Mouse (Mus musculus) NIH3T3 (cell line): ENCODE data around the gene Dnajb7.
"Not testable (repeated sequence)": the region's sequence is repeated elsewhere in the genome, so short reads cannot be mapped to it uniquely, and the experiment has no call there.

Experiments
- DNase-seq: peaks from one replicate; pipeline ENCODE4 v3.0.0-alpha.2; 2012; ENCODE audit warnings: low read depth

The Dnajb7 gene

DNA sequence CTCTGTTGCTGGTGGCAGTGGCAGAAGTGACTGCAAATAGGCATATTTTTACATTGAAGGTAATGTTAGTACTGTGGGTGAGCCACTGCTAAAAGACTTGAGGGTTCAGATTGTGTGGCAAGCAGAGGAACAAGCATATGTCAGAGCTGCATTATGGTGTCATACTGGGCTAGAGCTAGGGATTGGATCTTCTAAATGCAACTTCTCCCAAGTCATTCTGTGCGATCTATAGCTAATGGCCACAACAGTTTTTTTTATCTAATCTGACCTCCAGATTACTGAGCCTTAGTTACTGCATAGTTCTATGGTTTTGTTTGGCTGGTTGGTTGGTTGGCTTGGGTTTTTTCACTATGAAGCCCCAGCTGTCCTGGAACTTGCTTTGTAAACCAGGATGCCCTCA is at the start of gene Dnajb7:
Dnajb7 (minus strand) TSS at position 101 of the 400 bp plus-strand sequence.
- no peak for DNase-seq

- peak; percentile 92 for DNase-seq
Observed at GRCm38 (mm10) chr15:81448463-81448862, 40.4 kb upstream of the Dnajb7 start.

GRCm38 (mm10) chr15:81439236-81439635 is 31.1 kb upstream of the Dnajb7 start:
- DNase-seq: no peak

DNA sequence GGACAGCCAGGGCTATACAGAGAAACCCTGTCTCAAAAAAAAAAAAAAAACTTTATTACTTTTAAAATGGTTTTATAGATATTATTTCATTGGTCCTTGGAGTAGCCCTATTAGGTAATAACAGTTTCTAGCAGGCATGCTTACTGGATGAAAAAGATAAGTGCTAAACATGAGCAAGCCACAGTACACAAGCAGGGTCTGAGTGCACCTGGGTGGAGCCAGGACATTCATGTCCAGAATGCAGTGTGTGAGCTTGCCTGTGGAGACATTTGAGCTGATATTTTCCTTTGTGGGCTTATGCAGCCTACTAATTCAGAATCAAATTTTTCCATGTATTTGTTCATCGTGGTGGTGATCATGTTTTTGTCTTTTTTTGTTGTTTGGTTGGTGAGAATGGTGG is 30.2 kb upstream of the Dnajb7 start:
- no peak for DNase-seq

DNA sequence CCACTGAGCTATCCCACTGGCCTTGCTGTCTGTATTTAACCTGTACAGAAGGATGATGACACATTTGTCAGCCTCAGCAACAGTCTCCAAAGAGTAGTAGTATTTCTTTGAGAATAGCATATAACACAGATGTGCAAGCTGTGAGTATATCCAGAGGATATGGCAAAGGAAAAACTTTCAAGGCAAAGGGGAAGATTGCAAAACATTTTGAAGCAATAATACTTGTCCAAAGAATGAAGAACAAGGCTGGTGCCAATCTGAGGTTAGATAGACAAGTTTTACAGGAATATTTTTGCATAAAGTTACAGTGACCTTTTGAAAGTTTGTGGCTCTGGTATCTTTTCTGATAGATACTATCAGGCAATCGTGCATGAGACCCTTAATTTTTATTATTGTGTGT is 23.1 kb upstream of the Dnajb7 start:
- DNase-seq: no peak

DNA sequence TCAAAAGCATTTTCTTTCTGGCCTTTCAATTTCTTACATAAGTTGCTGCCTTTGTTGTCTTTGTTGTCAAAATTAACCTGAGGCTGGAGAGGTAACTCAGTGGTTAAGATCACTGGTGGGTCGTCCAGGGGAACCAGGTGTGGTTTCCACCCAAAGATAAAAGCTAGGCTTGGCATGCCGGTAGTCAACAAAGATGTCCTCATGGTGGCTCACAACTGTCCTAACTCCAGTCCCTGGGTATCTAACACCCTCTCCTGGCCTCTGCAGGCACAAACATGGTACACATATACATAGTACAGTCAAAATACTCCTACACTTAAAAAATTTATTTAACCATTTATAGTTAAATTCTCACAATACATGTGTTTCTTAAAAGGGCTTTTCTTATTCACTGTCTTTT is 19.8 kb upstream of the Dnajb7 start:
- no peak for DNase-seq

DNA sequence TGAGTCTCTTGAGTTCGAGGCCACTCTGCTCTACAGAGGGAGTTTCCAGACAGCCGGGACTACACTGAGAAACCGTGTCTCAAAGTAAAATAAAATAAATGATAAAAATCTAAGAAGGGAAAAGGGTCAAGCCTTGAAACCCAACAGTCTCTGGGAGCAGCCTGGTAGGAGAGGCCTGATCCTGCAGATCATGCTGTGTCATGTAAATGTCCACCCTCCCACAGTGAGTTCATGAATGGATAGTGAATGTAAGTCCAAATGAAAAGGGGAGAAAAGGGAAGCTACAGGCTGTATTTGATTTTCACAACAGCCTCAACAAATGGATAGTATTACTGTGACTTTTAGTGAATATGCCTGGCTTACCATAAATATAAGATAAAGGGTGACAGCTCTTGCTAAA is 17.2 kb upstream of the Dnajb7 start:
- DNase-seq: no peak

DNA sequence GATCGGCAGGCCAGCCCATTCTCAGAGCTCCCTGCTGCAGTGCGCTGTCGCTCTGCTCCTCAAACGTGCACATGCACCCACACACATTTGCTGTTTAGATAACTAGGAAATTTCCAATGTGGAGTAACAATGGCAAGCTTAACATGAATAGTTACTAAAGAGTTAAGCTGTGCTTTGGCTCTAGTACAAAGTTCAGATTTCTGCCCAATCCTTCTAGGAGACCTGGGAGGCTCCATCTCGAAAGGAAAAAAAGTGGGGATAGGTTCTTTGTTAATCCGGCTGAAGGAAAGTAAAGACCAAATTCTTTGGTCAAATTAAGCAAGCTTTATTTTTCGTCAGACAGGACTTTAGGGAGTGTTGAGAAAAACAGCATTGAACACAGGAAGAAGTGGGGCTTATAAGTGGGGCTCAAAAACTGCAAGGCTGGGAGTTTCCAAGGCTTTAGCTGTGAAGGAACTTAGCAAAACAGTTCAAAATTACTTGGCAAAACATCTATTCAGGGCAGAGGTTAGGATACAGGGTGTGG is 14.1 kb upstream of the Dnajb7 start:
- DNase-seq: no peak

- DNase-seq: no peak
Observed at GRCm38 (mm10) chr15:81421454-81421853, 13.4 kb upstream of the Dnajb7 start.

GRCm38 (mm10) chr15:81418065-81418464 is 10.0 kb upstream of the Dnajb7 start:
- DNase-seq: no peak

- not testable (repeated sequence) for DNase-seq
Observed at GRCm38 (mm10) chr15:81416763-81417310, 8.7 kb upstream of the Dnajb7 start.

- no peak for DNase-seq
Observed at GRCm38 (mm10) chr15:81405008-81405407, 3.1 kb downstream of the Dnajb7 start.

DNA sequence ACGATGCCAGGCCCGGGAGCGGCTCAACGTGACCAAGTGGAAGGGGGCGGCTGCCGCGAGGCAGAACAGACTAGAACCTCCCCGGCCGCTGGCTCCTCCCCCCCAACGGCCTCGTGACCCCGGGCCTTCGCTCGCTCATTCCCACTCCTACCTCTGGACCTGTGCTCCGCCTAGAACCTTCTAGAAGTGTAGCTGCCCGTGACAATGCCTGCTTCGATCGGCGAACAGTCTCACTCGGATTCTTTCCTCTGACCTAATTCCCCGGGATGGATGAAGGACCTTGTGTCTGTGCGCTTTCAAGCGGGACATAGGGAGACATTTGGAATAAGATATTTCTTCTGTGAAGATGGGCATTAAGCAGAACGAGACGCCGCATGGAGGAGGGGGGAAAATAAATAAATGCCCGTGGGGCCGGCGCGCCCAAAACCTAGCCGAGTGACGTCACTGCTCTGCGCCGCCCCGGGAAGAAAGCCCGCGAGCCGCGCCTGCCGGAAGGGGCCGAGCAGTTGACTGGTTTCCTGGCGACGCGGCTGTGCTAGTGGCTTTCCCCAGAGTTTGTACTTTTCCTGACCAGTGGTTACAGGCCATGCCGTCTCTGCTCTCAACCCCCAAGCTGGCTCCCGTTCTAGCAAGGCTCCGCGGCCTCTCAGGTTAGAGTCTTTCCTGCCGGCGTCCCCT is 8.3 kb downstream of the Dnajb7 start, which contains the start of the genes St13 and Xpnpep3:
St13 (minus strand) TSS at position 440 of the 678 bp plus-strand sequence.
Xpnpep3 (plus strand) TSS at position 501 of the 678 bp plus-strand sequence.
- peak; percentile 98 for DNase-seq

DNA sequence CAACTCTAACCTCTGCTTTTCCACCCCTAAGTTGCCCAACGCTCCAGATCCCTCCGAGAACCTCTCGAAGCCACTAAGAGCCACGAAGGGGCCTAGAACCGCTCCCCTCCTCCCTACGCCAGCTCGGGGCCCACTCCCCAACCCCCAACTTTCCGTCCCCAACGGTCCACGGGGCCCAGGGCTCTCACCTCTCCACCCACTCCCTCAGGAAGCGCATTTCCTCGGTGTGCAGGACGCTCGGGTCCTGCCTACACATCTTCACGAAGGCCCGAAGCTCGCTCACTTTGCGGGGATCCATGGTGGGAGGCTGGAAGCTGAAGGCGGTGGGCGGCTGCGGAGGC is 8.8 kb downstream of the Dnajb7 start:
- no peak for DNase-seq

GRCm38 (mm10) chr15:81398189-81398588 is 9.9 kb downstream of the Dnajb7 start:
- DNase-seq: no peak

DNA sequence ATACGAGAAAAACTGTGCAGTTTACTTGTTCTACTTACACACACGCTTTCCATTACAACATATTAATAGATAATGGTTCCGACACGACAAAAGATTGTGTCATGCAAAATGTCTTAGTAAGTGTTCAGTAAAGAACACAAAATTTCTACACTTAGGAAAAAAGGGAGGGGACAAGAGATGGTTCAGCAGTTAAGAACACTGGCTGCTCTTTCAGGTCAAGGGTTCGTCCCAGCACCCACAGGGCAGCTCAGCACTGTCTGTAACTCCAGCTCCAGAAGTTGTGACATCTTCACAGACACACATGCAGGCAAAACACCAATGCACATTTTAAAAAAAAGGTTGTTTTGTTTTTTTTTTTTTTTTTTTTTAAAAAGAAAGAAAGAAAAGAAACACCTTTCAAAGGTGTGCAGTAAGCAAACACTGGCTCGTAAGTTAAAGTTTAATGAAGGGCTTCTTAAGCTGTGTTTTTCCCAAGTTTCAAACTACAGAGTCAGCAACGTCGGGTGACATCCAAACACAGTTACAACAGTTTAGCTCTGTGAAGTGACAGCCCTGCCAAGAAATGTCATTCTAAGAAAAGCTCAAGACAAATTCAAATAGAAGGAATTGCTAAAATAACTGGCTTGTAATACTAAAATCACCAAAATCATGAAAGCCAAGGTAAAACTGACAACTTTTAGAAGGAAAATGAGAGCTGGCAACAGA is 13.7 kb downstream of the Dnajb7 start:
- DNase-seq: no peak

DNA sequence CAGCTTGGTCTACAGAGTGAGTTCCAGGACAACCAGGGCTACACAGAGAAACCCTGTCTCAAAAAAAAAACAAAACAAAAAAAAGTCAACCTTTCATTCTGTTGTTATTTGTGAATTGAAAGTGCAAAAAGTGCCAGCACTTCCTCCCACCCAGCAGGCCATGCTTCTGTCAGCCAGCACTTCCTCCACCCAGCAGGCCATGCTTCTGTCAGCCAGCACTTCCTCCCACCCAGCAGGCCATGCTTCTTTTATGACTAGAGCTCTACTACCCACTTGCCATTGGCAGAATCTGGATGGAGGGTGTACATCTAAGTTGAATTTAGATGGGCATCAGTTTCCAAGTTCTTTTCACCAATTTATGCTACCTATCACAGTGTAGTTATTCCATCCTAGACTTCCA is 15.1 kb downstream of the Dnajb7 start:
- no peak for DNase-seq

GRCm38 (mm10) chr15:81386327-81386726 is 21.8 kb downstream of the Dnajb7 start:
- peak; percentile 15 for DNase-seq

GRCm38 (mm10) chr15:81378845-81379244 is 29.3 kb downstream of the Dnajb7 start:
- no peak for DNase-seq

- no peak for DNase-seq
Observed at GRCm38 (mm10) chr15:81374621-81375020, 33.5 kb downstream of the Dnajb7 start.

- no peak for DNase-seq
Observed at GRCm38 (mm10) chr15:81370356-81370755, 37.7 kb downstream of the Dnajb7 start.

- DNase-seq: no peak
Observed at GRCm38 (mm10) chr15:81368601-81369000, 39.5 kb downstream of the Dnajb7 start.

DNA sequence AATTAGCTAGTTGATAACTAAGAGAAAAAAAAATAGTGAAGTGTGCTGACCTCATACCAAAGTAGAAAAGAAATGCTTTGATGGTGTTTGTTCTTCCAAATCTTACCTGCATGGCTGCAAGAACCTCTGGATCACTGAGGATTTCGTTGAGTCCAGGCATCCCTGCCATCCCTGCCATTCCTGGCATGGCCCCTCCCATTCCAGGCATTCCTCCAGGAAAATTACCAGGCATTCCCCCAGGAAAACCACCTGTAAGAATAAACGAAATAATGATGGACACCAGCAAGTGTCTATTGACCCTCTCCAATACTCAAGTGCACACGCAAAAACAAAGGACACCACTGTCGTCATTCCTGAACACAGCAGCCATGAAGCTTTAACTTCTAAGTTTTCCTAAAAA is 41.9 kb downstream of the Dnajb7 start:
- DNase-seq: no peak
